Mouse (Mus musculus) erythroid progenitor cell, adult 5-6 weeks (primary cell): ENCODE measurements around the gene Cbx5. TPM values are rescaled to one million over a fixed set of nuclear protein-coding genes. Genes with fewer than 3 reads are reported as not detected.

Experiments used
- ATAC-seq: replicated peaks from 2 replicates; pipeline ENCODE4 v1.8.0; 2016; ENCODE audit warnings: moderate number of reproducible peaks, mild to moderate bottlenecking, moderate TSS enrichment, inconsistent platforms; ENCODE audit not compliant: poor library complexity, low FRiP score, severe bottlenecking
- total RNA-seq, 2 experiments: library from RNA; stranded (forward) in 1 of 2; stranded (reverse) in 1 of 2; fragments of 150-400 nt in 1 of 2; fragments of 186-747, 209-891 nt in 1 of 2; gene quantifications; 2 replicates each; pipeline versions ENCODE4 v1.2.3 to v1.2.4; 2015 to 2017; ENCODE audit warnings: low replicate concordance in 2 of 2

Gene Cbx5
- total RNA-seq, 2 experiments from 2014 or later = 181 to 236 TPM

DNA sequence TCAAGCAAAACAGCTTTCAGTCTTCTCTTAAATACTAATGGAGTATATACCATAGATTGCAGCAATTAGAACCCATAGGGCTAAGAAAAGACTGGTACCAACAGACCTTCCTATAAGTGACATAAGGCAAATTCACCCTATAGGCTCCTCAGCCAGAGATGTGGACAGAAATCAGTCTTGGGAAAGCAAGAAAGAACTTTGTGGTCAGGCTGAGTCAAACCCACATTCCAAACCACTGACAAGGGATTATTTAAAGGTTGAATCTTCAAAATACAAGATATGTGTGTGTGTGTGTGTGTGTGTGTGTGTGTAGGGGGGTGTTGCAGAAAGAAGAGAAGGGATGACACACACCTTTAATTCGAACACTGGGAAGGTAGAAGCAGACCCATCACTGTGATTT is 18.2 kb downstream of the Cbx5 start:
- no peak for ATAC-seq

DNA sequence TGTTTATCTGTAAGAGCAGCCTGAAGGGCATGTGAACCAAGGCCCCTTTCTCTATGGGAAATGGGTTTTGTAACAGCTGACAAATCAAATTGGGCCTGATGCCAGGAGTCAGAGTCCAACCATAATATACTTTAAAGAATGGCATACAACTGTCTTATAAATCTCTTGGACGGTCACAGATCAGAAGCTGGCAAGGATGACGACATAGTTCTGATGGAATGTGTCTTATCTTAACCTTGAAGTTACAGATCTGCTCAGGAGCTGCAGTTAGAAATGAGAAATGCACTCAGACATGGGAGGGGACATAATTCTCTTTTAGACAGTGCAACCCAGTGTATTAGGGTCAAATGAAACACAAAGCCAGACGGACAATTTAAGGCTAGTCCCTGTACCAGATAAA is 18.8 kb downstream of the Cbx5 start:
- no peak for ATAC-seq

GRCm38 (mm10) chr15:103216052-103216451 is 23.6 kb downstream of the Cbx5 start:
- no peak for ATAC-seq

DNA sequence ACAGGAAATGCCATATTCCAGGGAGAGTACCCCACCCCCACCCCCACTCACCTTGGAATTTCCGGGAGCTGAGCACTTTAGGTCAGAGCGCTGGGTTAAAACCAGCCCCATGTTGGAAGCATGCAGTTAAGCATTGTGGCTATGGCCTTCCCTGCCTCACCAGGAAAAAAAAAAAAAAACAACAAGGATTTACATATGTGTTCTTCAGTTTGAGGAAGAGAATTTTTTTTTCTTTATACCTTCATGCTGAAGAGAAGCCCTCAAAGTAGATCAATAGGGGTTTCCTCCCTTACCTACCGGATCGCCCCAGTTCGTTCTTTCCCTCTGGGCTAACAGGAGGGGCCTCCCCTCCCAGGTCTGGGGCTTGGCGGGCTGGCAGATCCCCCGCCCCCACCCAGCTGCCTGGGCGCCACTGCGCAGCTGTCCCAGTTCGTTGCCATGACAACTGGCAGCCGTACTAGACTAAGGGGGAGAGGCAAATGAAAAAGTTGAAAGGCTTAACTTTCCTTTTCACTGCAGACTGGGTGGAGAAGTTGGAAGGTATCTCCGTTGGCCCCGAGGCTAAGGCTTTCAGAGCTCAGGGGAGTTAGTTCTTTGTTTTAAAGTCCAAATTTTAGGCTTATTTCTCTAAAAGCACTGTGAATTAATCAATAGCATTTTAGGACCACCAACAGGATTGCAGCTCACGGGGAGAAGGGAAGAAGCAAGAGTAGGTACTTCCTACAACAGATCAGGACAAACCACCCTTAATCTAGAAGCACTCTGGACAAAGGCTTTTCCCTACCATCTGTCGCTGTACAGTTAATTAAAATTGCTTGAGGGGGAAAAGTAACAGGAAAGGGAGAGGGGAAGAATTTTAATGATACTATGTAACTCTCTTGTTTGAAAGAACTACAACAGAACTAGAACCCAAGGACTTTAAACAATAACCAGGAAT is 24.4 kb downstream of the Cbx5 start:
- ATAC-seq = no peak

DNA sequence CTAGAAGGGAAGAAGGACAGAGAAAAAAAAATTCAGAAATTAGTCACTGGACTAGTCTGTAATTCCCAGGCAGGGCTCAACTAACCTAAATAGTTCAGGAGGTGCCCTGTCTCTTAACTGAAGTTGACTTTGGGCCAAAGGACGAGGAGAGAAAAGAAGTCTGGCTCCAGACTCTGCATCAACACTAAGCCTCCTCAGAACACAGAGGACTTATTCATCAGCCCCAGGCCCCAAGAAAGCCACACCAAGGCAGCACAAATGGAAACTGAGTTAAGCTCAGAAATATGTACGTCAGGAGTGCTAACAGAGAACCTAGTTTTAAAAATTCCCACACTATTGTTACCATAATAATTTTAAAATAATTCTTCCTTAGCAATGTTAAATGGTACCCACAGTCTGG is 25.5 kb downstream of the Cbx5 start:
- no peak for ATAC-seq

DNA sequence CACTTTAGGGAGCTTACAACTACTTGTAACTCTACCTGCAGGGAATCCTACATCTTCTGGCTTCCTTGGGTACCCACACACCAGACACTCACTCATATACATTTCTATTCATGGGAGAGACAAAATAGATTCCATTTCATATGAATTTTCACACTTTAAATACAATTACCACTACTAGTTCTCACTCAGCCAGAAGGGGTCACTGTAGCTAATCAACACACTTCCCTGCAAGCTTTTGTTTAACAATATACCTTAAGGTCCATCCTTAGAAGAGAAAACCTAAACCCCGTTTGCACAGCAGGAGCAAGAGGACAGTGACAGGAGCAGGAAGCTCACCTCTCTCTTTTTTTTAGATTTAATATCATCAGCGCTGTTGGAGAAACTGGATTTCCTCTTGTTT is 34.5 kb downstream of the Cbx5 start:
- no peak for ATAC-seq

DNA sequence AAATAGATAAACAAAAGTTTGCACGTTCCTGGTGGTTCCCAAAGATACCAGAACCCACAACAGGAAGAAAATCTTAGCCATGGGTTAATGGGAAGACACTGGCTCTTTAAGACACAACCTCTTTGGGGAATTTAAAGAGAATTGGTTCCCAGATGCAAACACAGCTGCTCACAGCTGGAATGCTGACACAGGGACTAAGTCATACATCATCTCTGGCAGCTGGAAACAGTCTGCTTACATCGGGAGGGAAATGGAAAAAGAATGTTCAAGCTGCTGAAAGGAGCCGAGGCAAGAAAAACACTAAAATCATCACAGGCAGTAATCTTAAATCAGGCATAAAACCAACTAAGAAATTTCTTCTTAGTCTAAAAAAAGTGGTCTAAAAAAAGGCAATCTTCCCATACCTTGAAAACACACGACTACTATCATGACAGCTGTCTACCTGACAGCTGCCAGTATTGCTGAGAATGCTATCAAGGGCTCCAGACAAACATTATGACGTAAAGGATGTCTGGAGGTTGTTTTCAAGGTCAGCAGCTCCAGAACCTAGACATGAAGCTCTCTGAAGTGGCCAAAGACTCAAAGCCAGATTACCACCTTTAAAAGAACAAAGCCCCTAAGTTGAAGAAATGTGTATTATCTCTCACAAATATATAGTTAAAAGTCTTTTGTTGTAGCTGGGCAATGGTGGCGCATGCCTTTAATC is 37.4 kb downstream of the Cbx5 start:
- no peak for ATAC-seq

DNA sequence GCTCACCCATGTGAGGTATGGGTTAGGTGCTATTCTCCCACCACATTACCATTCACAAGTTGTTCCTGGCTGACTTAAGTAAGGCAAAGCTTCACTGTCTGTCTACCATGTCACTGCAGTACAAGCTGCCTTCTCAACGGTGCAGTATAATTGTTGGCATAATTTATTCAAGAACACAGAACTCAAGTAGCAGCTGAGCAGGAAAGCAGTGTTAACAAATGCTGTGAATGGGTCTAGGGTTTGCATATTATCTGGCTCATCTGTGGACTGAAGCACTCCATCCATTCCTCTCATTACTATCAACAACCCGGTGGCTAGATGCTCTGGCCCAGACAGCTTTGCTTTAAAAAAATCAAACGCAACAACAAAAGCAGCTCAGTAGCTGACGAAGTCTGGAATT is 41.8 kb downstream of the Cbx5 start:
- ATAC-seq = no peak

DNA sequence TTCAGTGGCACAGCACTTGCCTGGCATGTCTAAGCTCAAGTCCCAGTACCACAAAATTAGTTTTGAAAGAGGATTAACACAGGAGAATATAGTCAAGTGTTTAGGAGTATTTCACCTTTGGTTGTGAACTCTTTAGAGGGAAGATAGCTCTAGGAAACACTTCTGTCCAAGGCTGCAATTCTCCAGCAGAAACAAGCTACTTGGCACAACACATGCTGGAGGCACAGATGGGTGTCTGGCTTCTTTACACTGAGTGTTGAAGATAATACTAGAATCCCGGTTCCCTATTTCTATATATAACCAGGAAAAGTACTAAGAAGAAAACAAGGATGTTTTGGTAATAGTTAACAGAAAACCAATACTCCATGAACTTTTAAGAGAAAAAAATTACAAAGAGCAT is 42.8 kb downstream of the Cbx5 start:
- ATAC-seq = no peak

GRCm38 (mm10) chr15:103193606-103194005 is 46.0 kb downstream of the Cbx5 start:
- no peak for ATAC-seq

DNA sequence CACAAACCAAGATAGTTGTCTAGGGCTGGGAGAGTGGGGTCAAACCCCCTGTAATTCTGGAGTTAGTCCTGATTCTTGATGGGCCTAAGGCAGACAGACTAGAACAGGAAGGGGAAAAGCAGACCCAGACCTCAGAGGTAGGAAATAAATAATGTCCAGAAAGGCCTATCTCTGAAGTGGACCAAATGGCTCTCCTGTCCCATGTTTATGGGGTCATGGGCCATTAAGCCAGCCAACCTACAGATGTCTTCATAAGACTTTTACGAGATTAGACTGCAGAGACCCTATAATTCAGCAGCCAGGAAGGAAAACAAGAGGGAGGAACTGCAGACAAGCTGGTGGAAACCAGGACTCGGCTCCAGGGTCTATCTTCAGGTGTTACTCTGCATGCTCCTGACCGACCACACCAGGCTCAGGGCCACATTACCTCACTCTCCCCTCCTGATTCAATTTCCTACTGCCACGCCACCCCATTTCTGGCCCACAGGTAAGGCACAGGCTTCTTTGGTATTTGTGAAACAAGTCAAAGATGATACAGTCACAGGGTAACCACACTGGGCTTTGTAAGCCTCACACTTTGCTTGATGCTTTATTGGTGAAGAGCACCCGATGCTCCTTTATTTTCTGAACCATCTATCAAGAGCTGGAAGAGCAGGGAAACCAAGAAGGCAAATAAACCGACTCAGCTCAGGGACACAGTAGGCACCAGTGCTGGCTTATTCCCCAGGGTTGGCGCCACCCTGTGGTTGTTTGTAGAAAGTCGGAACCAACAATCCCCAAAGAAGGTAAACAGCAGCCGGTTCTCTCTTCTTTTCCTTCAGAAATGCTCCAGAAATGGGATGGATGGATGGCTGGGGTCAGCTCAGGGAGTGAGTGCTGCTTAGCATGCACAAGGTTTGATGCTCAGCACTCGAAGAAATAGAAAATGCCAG is 48.8 kb downstream of the Cbx5 start:
- ATAC-seq = peak; percentile 57

GRCm38 (mm10) chr15:103190083-103190482 is 49.5 kb downstream of the Cbx5 start:
- no peak for ATAC-seq

- no peak for ATAC-seq
These were observed 51.8 kb downstream of the Cbx5 start for GRCm38 (mm10) chr15:103187803-103188202.

GRCm38 (mm10) chr15:103185462-103186198 is 54.0 kb downstream of the Cbx5 start:
- ATAC-seq = 0 out of 2 replicates have a peak, but pooled peaks have one; percentile 27

DNA sequence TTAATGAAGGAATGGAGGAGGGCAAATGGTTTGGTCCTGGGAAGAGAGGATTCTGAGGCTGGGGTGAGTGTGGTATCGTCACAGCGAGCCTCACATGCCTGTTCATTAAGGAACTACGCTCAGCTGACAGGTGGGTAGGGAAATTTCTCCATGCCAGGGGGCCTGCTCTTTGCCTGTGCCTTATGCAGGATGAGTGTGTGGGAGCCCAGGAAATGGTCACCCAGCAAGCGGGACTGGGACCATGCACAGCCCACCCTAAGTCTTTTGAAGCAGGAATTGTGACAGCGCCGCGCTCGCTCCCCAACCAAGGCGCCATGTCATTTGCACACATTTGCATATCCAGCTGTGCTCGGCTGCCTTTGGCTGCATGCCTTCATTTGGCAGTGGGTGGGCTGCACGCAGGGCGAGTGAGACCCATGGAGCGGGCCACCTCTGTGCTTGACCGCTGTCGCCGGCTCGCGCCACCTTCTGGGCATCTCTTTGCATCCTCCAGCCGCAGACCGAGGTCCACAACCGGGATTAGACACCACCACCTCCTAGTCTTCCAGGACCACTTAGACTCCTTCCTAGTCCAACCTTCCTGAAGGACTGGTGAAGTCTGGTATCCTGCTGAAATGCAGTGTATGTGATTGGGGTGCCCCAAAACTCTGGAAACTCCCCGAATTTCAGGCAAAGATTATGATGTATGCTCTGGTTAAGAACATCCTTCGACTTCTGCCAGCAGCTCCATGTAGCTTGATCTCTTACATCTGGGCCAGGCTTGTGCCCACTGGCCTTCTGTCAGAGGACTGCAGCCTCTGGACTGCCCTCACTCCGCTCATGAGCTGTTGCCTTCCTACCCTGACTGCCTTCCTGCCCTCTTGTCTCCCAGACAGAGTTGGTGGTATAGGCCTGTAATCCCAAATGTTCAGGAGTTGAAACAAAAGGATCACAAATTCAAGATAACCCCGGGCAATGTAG is 55.7 kb downstream of the Cbx5 start:
- ATAC-seq = no peak

GRCm38 (mm10) chr15:103183135-103183534 is 56.5 kb downstream of the Cbx5 start:
- peak; percentile 37; the same call in 1 of the 2 replicates for ATAC-seq

GRCm38 (mm10) chr15:103182166-103182790 is 57.3 kb downstream of the Cbx5 start:
- ATAC-seq = peak; percentile 59

GRCm38 (mm10) chr15:103180406-103180805 is 59.2 kb downstream of the Cbx5 start:
- ATAC-seq = no peak
